Mouse (Mus musculus) megakaryocyte, embryonic 14.5 days (primary cell): ENCODE data around the gene Nostrin.

Experiments used
- FLI1 ChIP-seq: IDR thresholded peaks from 2 replicates; pipeline ENCODE4 v1.6.1; 2012; ENCODE audit warnings: low read length, inconsistent platforms, mixed read lengths
- GATA1 ChIP-seq: IDR thresholded peaks from 3 replicates; pipeline ENCODE4 v1.6.1; 2012; ENCODE audit warnings: mixed read lengths, low read length, inconsistent platforms, borderline replicate concordance

GRCm38 (mm10) chr2:69096821-69097220 is 38.8 kb upstream of the Nostrin start:
- TF ChIP-seq GATA1 (no peak), FLI1 (no peak)
